Mouse (Mus musculus): ENCODE data around the gene Ccdc126. TPM values are rescaled to one million over a fixed set of nuclear protein-coding genes. Genes with fewer than 3 reads are reported as not detected.

Gene Ccdc126
- polyA plus RNA-seq, 1 experiment = 1.7 TPM

DNA sequence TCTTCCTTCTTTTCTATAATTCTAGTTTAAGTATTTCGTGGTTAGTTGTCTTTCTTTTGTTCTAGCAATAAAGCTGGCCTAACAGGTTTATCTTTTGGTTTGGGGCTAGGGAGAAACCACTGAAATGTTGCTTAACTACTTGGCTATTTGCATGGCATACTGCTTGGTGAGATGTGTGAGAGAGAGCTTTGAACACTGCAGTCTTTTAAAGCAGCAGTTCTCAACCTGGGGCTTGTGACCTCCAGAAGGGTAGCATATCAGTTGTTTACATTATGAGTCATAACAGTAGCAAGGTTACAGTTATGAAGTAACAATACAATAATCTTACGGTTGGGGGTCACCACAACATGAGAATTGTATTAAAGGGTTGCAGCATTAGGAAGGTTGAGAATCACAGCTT, 3.9 kb downstream of the Ccdc126 start:
- no peak for TF ChIP-seq CTCF (IDR thresholded peaks at IDR 0.05; ENCODE audit: extremely low read depth, insufficient read depth, insufficient read length, insufficient replicate concordance)
- TF ChIP-seq POLR2A (IDR thresholded peaks at IDR 0.05; ENCODE audit: low read depth, low read length) = no peak
- Histone ChIP-seq H3K4me3 (ENCODE audit: extremely low read depth, insufficient read depth, insufficient read length) (no peak overlapping the region), H3K36me3 (ENCODE audit: control insufficient read depth, insufficient read depth, low read length) (no peaks in the 10 kb centered on the region), H3K4me1 (ENCODE audit: control insufficient read depth, insufficient read depth, insufficient read length) (no peaks in the 10 kb centered on the region), H3K27ac (ENCODE audit: insufficient read depth, low read length) (no peak overlapping the region), H3K27me3 (ENCODE audit: control insufficient read depth, insufficient read depth, low read length) (no peaks in the 10 kb centered on the region)
- WGBS = 57% methylated on average over 2 of the region's 2 CpGs
- no peak for DNase-seq (ENCODE audit: low read depth in 1 of 2, low spot score in 2 of 2)

DNA sequence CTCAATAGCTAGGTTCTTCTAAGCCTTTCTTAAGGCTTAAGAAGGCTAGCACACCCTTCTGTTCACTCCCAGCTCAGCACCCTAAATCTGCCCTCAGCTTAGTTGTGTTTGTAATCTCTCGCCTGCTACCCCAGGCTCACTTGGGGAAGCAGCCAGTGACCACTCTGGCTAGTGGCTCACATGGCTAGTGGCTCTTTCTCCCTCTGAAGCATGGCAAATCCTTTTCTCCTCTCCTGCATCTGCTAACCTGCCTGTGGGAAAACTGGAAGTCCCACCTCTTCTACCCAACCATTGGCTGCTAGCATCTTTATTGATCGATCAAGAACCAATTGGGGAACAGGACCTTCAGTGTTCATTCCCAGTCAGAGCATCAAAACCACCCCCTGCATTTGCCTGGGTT, 5.5 kb downstream of the Ccdc126 start:
- Histone ChIP-seq H3K27ac (ENCODE audit: insufficient read depth, low read length) (no peak overlapping the region), H3K27me3 (ENCODE audit: control insufficient read depth, insufficient read depth, low read length) (no peaks in the 10 kb centered on the region), H3K36me3 (ENCODE audit: control insufficient read depth, insufficient read depth, low read length) (no peaks in the 10 kb centered on the region), H3K4me1 (ENCODE audit: control insufficient read depth, insufficient read depth, insufficient read length) (no peaks in the 10 kb centered on the region), H3K4me3 (ENCODE audit: extremely low read depth, insufficient read depth, insufficient read length) (no peak overlapping the region)
- no peak for DNase-seq (ENCODE audit: low read depth in 1 of 2, low spot score in 2 of 2)
- TF ChIP-seq POLR2A (IDR thresholded peaks at IDR 0.05; ENCODE audit: low read depth, low read length) = no peak
- 85% methylated on average over 2 of the region's 2 CpGs for WGBS

DNA sequence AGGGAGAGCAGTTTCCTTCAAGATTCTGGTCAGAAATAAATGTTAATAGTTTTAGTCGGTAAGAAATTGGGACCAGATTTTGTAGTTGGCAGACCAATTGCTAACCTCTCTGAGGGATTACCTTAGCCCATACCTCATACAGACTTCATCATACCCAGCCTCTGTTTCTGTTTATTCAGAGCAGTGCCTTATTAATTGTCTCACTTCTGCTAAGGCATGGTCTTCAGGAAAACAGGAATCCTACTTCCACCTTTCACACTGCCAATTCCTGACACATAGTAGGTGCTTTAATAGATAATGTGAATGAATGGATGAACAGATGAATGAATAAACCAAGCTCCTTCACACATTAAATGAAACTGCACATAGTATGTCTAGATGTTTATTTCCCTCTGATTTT, 6.2 kb downstream of the Ccdc126 start:
- no peak for DNase-seq (ENCODE audit: low read depth in 1 of 2, low spot score in 2 of 2)
- no peaks in the 10 kb centered on the region for H3K36me3 ChIP-seq (ENCODE audit: control insufficient read depth, insufficient read depth, low read length)
- 75% methylated on average over 1 of the region's 1 CpGs for WGBS
- TF ChIP-seq POLR2A (IDR thresholded peaks at IDR 0.05; ENCODE audit: low read depth, low read length) = no peak
- TF ChIP-seq CTCF (IDR thresholded peaks at IDR 0.05; ENCODE audit: extremely low read depth, insufficient read depth, insufficient read length, insufficient replicate concordance) = no peak
- H3K27me3 ChIP-seq (ENCODE audit: control insufficient read depth, insufficient read depth, low read length) = no peaks in the 10 kb centered on the region
- H3K4me1 ChIP-seq (ENCODE audit: control insufficient read depth, insufficient read depth, insufficient read length) = no peaks in the 10 kb centered on the region
- no peak overlapping the region for H3K27ac ChIP-seq (ENCODE audit: insufficient read depth, low read length)
- no peak overlapping the region for H3K4me3 ChIP-seq (ENCODE audit: extremely low read depth, insufficient read depth, insufficient read length)

DNA sequence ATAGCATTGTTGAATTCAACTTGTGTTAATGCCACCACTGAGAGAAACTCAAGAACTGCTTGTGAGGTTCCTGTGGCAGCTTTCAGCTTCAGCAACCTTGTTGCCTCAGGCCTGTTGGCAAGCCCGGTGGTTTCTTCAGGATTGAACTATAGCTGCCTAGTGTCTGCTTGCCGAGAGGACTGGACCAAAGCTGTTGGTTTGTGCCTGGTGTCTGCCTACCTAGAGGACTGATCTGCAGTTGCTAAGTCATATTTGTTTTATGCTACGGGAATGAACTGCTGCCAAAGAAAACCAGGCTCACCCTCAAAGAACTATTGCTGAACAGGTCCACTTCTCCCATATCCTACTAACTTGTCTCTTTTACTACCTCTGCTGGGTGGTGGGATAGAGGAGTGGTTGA, 7.8 kb downstream of the Ccdc126 start:
- Histone ChIP-seq H3K27ac (ENCODE audit: insufficient read depth, low read length) (no peak overlapping the region), H3K4me1 (ENCODE audit: control insufficient read depth, insufficient read depth, insufficient read length) (no peaks in the 10 kb centered on the region), H3K27me3 (ENCODE audit: control insufficient read depth, insufficient read depth, low read length) (no peaks in the 10 kb centered on the region), H3K36me3 (ENCODE audit: control insufficient read depth, insufficient read depth, low read length) (no peaks in the 10 kb centered on the region), H3K4me3 (ENCODE audit: extremely low read depth, insufficient read depth, insufficient read length) (no peak overlapping the region)
- DNase-seq (ENCODE audit: low read depth in 1 of 2, low spot score in 2 of 2) = no peak
- TF ChIP-seq CTCF (IDR thresholded peaks at IDR 0.05; ENCODE audit: extremely low read depth, insufficient read depth, insufficient read length, insufficient replicate concordance) = no peak
- TF ChIP-seq POLR2A (IDR thresholded peaks at IDR 0.05; ENCODE audit: low read depth, low read length) = no peak
- WGBS = 86% methylated on average over 3 of the region's 3 CpGs

DNA sequence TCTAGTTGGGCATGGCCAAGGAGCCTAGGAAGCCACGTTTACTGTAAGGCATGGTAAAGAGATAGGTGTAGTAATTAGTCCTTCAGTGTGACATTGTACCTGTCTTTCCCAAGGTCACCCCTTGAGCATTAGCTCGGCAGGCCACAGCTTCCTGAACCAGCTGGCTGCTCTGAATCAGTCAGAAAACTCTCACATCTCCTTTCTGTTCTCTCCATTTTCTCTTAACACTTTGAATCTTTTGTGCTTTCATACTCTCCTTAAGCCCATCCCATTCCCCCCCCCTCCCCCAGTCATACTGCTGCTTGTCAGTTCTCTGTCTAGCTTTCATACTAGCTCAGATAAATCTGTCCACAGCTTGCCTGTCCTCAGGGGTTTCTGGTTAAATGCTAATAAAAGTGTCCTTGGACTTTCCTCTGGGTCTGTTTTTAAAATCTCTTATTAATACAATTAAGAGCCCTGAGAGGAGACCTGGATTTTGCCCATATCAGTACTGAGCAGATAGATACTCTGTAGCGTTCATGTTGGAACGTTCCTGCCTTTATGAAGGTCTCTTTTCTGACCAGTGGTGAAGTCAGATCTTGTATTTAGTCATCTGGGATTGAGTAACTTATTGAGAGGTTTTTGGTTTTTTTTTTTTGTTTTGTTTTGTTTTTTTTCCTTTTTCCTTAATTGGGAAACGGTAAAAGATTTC, 12.4 kb downstream of the Ccdc126 start:
- H3K27me3 ChIP-seq (ENCODE audit: control insufficient read depth, insufficient read depth, low read length) = no peaks in the 10 kb centered on the region
- TF ChIP-seq CTCF (IDR thresholded peaks at IDR 0.05; ENCODE audit: extremely low read depth, insufficient read depth, insufficient read length, insufficient replicate concordance) (no peak), POLR2A (IDR thresholded peaks at IDR 0.05; ENCODE audit: low read depth, low read length) (no peak)
- H3K27ac ChIP-seq (ENCODE audit: insufficient read depth, low read length) = no peak overlapping the region
- 0 out of 2 replicates have a peak, but pooled peaks cover 1% of the 10 kb centered on the region for H3K36me3 ChIP-seq (ENCODE audit: control insufficient read depth, insufficient read depth, low read length)
- H3K4me1 ChIP-seq (ENCODE audit: control insufficient read depth, insufficient read depth, insufficient read length) = no peaks in the 10 kb centered on the region
- no peak overlapping the region for H3K4me3 ChIP-seq (ENCODE audit: extremely low read depth, insufficient read depth, insufficient read length)
- DNase-seq (ENCODE audit: low read depth in 1 of 2, low spot score in 2 of 2) = no peak
- WGBS = 73% methylated on average over 5 of the region's 5 CpGs

DNA sequence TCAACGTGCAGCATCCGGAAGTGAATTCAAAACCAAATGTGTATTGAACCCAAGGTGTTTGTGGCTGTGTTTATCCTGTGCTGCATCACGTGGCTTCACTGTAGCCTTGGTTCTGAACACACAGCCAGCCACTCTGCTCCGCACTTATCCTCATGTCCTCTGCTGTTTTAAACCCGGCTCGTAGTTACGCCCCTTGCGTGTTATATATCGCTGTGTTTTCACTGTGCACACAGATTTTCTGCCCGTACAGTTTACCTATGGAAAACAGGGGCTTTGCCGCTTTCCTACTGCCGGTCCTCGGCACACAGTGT, 12.9 kb downstream of the Ccdc126 start:
- H3K27me3 ChIP-seq (ENCODE audit: control insufficient read depth, insufficient read depth, low read length) = no peaks in the 10 kb centered on the region
- H3K36me3 ChIP-seq (ENCODE audit: control insufficient read depth, insufficient read depth, low read length) = 0 out of 2 replicates have a peak, but pooled peaks cover 1% of the 10 kb centered on the region
- WGBS = 88% methylated on average over 13 of the region's 13 CpGs
- no peak overlapping the region for H3K4me3 ChIP-seq (ENCODE audit: extremely low read depth, insufficient read depth, insufficient read length)
- no peak for DNase-seq (ENCODE audit: low read depth in 1 of 2, low spot score in 2 of 2)
- no peaks in the 10 kb centered on the region for H3K4me1 ChIP-seq (ENCODE audit: control insufficient read depth, insufficient read depth, insufficient read length)
- H3K27ac ChIP-seq (ENCODE audit: insufficient read depth, low read length) = no peak overlapping the region
- TF ChIP-seq CTCF (IDR thresholded peaks at IDR 0.05; ENCODE audit: extremely low read depth, insufficient read depth, insufficient read length, insufficient replicate concordance) = no peak
- no peak for TF ChIP-seq POLR2A (IDR thresholded peaks at IDR 0.05; ENCODE audit: low read depth, low read length)

DNA sequence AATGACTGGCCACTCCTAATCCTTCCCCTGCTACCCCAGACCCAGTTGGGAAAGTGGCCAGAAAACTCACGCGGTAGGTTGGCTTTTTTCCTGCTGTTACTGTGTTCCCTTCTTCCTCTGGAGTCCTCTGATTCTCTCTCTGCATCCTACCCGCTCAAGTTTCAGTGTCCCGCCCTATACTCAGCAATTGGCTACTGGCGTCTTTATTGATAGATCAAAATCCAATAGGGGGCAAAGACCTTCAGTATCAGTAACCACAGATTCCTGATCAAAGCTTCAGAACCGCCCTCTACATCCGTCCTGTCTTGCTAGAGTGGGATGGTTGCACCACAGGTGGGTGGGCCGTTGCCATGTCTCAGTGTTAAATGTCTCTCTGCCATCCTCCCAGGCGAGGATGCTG, 19.5 kb downstream of the Ccdc126 start:
- H3K4me1 ChIP-seq (ENCODE audit: control insufficient read depth, insufficient read depth, insufficient read length) = no peaks in the 10 kb centered on the region
- H3K27ac ChIP-seq (ENCODE audit: insufficient read depth, low read length) = no peak overlapping the region
- no peak for DNase-seq (ENCODE audit: low read depth in 1 of 2, low spot score in 2 of 2)
- no peak for TF ChIP-seq CTCF (IDR thresholded peaks at IDR 0.05; ENCODE audit: extremely low read depth, insufficient read depth, insufficient read length, insufficient replicate concordance)
- TF ChIP-seq POLR2A (IDR thresholded peaks at IDR 0.05; ENCODE audit: low read depth, low read length) = no peak
- H3K4me3 ChIP-seq (ENCODE audit: extremely low read depth, insufficient read depth, insufficient read length) = no peak overlapping the region
- 80% methylated on average over 9 of the region's 9 CpGs for WGBS
- H3K27me3 ChIP-seq (ENCODE audit: control insufficient read depth, insufficient read depth, low read length) = no peaks in the 10 kb centered on the region
- H3K36me3 ChIP-seq (ENCODE audit: control insufficient read depth, insufficient read depth, low read length) = peaks cover 1% of the 10 kb centered on the region; the same call in 1 of the 2 replicates
